Mouse (Mus musculus) layer of hippocampus, adult 11-12 months (tissue): Measurements from ENCODE around the gene Sympk.
"Not testable (repeated sequence)": the region's sequence is repeated elsewhere in the genome, so short reads cannot be mapped to it uniquely, and the experiment has no call there.

Source experiments
- DNase-seq: peaks from one replicate; pipeline ENCODE4 v3.0.0; 2022; ENCODE audit warnings: low spot score

Sympk gene

DNA sequence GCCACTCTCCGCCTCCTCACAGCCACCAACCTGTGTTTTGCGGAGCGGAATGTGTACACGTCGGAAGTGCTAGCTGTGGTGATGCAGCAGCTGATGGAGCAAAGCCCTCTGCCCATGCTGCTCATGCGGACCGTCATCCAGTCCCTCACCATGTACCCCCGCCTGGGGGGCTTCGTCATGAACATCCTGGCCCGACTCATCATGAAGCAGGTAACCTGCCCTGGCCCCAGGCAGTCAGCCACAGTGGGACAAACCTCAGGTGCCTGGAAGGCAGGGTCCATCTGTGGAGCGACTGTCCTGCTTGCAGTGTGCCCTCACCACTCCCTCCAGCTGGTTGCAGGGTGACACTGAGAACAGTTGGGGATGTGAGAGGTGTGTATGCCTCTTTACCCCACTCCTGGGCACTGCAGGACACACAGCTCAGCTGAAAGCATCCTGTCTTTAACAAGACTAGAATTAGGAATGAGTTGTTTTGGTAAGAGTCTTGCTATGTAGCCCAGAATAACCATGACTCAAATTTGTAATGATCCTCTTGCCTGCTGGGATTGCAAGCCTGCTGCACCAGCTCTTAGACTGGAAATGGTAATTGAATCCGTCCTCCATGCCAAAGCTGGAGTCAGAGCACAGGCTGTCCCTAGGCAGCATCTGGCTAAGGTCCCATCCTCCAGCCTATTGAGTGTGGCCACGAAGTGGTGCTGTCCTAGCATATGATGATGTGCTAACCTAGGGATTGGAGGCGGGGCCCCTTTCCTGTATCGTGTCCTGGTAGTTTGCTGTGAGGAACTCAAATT lies 28.4 kb downstream of the Sympk start:
- peak; percentile 79 for DNase-seq

DNA sequence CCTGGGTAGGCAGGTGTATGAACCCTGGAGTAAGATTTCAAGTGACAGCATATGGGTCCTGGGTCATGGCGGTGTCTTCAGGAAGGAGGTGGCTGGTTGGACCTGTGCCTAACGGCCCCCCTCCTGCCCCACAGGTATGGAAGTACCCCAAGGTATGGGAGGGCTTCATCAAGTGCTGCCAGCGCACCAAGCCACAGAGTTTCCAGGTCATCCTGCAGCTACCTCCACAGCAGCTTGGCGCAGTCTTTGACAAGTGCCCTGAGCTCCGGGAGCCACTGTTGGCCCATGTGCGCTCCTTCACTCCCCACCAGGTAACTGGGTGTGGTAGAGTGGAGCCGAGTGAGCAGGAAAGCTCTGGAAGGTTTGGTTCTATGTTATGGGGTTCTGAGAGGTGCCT lies 29.0 kb downstream of the Sympk start:
- peak; percentile 49 for DNase-seq

DNA sequence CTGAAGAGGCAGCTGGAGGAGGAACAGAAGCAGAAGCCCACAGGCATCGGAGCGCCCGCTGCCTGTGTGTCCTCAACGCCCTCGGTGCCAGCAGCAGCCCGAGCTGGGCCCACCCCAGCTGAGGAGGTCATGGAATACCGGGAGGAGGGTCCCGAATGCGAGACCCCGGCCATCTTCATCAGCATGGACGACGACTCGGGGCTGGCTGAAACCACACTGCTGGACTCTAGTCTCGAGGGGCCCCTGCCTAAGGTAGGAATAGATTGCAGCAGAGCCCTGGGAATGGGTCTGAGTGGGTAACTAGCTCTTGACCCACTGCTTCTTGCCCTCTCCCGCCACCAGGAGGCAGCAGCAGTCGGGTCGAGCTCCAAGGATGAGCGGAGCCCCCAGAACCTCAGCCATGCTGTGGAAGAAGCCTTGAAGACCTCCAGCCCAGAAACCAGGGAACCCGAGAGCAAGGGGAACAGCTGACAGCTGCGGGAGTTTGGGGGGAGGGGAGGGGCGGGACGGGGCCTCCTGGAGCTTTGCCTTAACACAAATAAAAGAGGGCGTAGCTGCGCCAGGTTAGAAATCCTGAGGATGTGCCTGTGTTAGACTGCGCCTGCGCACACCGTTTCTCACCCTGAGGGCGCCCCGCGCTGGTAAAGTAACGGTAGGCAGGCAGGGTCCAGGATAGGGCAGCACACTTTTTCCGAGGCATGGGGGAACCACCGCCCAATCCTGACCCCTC lies 30.0 kb downstream of the Sympk start, which contains the start of gene Rsph6a:
TSS of gene Rsph6a (plus strand) at position 644 of the 730 bp plus-strand sequence.
- DNase-seq, result peak; percentile 55

DNA sequence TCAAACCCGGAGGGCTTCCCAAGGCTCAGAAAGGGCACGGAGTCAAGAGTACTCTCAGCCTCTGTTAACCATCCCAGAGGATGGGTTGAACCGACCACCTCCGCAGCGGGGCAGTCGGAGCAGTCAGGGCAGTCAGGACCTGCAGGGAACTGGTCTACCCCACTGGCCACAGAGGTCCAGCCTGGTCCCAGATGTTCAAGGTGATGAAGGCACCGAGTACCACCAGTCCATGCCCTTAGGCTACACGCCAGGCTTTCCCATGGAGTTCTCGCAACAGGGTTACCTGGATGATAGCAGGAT lies 30.6 kb downstream of the Sympk start:
- DNase-seq, result no peak

DNA sequence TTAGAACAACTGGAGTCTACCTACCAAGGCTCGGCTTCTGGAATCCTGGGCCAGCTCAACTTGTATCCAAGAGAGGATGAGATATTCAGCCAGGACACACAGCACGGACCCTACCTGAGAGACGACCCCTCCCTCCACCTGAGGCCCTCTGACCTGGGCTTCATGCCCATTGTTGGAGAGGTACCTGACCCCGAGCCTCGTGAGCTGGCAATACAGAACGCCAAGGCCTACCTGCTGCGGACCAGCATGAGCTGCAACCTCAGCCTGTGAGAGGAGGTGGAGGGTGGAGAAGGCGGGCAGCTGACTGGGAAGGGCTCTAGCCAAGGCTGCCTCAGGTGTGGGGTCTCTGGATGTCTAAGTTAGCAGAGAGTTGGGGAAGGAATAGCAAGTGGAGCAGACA lies 30.9 kb downstream of the Sympk start:
- no peak for DNase-seq

DNA sequence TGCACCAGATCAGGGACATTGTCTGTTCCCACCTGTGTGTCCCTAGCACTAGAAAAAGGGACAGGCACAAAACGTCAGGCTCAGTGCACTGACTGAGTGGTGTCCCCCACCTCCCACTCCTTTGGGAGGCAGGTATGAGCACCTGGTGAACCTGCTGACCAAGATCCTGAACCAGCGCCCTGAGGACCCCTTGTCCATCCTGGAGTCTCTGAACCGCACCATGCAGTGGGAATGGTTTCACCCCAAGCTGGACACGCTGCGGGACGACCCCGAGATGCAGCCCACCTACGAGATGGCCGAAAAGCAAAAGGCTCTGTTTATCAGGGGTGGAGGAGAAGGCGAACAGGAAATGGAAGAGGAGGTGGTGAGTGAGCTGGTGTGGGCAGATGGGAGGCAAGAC lies 33.2 kb downstream of the Sympk start:
- DNase-seq, result no peak

DNA sequence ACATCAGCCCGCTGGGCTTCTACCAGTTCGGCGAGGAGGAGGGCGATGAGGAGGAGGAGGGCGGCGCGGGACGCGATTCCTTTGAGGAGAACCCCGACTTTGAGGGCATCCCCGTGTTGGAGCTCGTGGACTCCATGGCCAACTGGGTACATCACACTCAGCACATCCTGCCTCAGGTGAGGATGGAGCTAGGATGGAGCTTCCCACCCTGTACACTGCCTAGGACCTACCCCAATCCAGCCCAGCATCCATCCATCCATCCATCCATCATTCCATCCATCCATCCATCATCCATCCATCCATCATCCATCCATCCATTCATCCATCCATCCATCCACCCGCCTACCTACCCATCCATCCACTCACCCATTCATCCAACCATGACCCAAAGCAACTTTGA lies 41.7 kb downstream of the Sympk start:
- no peak for DNase-seq

DNA sequence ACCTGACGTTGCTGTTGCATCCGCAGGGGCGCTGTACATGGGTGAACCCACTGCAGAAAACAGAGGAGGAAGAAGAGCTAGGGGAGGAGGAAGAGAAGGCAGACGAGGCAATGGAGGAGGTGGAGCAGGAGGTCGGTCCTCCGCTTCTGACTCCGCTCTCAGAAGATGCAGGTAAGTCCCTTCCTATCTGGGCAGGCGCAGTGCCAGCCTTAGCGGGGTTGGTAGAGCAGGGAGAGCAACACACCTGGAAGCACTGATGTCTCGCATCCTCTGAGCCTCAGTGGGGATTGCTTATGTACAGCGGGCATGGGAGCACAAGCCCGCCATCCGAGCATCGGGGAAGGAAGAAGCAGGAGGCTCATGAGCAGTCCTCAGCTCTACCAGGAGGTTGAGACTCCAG lies 42.9 kb downstream of the Sympk start:
- DNase-seq, result no peak

DNA sequence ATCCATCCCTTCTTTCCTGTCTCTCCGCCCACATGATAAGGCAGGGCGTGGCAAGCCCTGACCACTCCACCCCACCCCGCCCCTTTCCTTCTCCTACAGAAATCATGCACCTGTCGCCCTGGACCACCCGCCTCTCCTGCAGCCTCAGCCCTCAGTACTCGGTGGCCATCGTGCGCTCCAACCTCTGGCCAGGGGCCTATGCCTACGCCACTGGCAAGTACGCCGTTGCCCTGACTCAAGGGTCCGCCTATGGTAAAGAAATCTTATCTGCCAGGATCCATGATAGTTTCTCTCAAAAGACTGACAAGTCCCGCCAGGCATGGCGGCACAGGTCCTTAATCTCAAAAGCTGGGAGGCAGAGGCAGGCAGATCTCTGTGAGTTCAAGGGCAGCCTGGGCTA lies 43.8 kb downstream of the Sympk start:
- no peak for DNase-seq

DNA sequence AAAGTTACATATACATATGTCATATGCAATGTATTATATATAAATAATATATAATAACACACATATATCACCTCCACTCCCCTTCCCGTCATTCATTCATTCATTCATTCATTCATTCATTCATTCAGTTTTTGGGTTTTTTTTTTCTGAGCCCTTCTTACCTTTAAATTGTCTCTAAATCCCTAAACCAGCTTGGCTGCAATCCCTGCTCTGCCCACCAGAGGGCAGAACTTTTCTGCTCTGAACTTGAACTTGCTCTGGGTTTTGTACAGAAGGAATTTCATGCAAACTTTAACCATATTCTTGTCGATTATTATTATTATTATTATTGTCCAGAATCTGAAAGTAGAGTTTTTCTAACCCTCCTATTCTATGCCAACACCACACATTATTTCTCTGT lies 44.5 kb downstream of the Sympk start:
- peak; percentile 83 for DNase-seq

DNA sequence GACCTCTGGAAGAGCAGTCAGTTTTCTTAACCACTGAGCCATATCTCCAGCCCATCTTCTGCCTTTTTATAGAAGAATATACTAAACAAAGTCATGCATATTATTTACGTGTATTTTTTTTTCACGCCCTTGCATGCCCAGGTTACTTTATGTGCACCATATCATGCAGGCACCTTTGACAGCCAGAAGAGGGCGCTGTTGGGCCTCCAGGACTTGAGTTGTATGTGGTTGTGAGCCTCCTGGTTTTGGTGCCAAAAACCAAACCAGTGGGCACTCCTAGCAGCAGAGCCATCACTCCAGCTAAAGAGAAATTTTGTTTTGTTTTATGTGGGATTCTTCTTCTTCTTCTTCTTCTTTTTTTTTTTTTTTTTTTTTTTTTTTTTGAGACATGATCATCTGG lies 45.3 kb downstream of the Sympk start:
- no peak for DNase-seq

DNA sequence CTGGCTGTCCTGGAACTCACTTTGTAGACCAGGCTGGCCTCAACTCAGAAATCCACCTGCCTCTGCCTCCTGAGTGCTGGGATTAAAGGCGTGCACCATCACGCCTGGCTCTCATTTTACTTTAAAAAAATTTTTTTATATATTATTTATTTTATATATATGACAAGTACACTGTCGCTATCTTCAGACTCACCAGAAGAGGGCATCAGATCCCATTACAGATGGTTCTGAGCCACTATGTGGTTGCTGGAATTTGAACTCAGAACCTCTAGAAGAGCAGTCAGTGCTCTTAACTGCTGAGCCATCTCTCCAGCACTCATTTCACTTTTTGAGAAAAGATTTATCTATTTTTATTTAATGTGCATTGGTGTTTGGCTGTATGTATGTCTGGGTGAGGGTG lies 46.8 kb downstream of the Sympk start:
- DNase-seq, result not testable (repeated sequence)

DNA sequence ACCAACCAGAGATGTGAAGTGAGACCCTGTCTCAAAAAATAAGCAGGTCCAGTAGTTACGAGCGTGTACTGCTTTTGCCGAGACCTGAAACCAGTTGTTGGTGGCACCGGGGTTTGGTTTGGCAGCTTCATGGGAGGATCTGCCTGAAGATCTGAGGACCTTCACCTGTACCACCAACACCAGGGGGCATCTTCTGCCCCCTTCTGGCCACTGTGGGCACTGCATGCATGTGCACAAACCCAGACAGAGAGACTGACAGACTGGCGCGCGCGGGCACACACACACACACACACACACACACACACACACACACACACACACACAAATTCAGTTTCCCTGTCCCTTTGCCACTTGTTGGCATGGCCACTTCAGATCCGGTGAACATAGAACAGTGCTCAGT lies 49.3 kb downstream of the Sympk start:
- no peak for DNase-seq

DNA sequence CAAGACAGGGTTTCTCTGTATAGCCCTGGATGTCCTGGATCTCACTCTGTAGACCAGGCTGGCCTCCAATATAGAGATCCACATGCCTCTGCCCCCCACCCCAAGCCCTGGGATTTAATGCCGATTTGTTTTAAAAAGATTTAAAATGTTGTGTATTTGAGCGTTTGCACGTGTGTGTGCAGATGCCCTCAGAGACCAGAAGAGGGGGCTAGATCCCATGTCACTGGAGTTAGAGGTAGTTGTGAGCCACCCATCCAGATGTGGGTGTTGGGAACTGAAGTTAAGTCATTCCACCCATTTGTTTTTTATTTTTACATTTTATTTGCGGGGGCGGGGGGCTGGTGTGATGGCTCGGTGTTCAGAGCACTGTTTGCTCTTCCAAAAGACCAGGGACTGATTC lies 50.3 kb downstream of the Sympk start:
- no peak for DNase-seq

DNA sequence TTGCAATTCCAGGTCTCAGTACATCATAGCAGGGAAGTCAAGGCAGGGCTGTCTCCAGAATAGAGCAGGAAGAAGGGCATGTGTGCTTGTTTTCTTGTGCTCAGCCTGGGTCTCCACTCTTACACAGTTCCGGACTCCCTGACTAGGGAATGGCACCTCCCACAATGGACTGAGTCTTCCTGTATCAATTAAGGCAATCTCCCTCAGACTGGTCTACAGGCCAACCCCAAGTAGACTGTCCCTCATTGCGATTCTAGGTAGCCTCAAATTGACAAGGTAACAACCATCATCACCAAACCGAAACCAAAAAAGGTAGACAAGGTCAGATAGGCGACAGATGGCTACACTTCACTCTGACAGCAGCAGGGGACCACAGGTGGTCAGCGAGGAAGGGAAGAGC lies 51.1 kb downstream of the Sympk start:
- DNase-seq, result no peak

DNA sequence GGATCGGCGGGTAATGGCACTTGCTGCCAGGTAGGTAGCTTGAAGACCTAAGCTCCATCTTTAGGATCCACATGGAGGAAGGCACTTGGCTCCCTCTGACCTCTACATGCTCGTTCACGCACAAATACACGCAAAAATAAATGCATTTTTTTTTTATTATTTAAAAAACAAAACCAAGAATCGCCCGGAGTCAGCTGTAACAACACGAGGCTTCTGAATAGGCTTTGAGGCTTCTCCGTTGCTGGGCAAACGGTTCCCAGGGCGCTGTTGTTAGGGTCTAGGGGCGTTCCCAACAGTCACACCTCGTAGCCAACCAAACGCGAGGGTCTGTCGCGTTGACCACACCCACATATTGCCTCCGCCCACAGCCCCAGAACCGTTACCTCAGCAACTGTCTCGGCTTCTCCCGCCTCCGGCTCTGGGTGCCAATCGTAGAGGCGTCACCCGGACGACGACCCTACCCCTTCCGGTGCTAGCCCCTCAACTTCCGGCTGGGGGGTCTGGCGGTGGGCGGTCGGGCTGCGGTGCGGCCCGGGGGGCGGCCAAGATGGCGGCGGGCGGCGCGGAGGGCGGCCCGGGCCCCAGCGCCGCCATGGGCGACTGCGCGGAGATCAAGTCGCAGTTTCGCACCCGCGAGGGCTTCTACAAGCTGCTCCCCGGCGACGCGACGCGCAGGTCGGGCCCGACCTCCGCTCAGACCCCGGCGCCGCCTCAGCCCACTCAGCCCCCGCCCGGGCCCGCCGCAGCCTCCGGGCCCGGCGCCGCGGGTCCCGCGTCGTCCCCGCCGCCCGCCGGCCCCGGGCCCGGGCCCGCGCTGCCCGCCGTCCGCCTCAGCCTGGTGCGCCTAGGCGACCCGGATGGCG lies 51.8 kb downstream of the Sympk start, which contains the start of gene Dmwd:
TSS of gene Dmwd (plus strand) at position 505 of the 863 bp plus-strand sequence.
- peak; percentile 97 for DNase-seq

DNA sequence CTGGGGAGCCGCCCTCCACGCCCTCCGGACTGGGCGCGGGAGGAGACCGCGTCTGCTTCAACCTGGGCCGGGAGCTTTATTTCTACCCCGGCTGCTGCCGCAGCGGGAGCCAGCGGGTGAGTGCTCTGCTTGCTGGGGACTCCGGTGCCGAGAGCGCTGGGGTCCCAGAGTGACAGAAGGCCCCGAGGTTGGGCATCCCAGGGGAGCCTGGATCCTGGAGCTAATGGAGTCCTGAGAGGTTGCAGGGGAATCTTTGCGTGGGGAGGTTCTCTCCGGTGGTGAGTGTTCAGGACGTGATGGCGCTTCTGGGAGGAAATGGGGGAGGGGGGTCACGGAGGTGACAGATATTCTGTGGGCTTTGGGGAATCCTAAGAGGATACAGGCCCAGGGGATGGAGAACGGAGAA lies 52.4 kb downstream of the Sympk start:
- no peak for DNase-seq

DNA sequence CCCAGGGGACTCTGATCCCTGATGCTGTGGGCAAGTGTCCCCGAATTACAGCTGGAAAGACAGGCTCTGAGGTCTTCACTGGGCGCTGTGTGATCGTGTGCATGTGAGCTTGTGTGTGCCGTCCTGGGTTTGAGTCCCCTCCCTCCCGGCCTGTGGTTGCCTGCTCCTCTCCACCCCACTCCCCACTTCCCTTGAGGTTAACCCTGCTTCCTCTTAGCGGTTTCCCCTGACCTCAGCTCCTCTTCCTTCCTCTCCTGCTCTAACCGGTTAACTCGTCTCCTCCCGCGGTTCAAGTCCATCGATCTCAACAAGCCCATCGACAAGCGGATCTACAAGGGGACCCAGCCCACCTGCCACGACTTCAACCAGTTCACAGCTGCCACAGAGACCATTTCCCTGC lies 53.6 kb downstream of the Sympk start:
- no peak for DNase-seq

DNA sequence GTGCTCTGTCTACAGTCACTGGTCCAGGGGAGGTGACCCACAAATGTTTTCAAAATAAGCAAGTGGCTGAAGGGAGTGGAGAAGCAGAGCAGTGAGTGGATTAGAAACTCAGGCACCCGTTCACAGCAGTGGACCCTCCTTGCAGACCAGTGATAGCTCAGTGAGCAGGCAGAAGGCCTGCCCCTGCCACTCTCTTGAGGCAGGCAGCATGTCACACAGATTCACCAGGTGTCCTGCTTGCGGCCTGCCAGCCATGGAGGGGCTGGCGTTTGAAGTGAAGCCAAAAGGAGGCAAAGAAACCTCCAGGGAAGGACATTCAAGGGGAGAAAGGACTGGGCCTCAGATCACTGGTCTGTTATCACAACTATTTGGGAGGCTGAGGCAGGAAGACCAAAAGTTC lies 54.6 kb downstream of the Sympk start:
- DNase-seq, result no peak

DNA sequence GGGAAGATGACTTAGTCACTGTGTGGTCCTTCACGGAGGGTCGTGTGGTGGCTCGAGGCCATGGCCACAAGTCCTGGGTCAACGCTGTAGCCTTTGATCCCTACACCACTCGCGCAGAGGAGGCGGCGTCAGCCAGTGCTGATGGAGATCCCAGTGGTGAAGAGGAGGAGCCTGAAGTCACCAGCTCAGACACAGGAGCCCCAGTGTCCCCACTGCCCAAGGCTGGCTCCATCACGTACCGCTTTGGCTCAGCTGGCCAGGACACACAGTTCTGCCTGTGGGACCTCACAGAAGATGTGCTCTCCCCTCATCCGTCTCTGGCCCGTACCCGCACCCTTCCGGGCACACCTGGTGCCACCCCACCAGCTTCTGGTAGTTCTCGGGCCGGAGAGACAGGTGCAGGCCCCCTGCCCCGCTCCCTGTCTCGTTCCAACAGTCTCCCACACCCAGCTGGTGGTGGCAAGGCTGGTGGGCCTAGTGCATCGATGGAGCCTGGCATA lies 56.3 kb downstream of the Sympk start:
- peak; percentile 57 for DNase-seq

DNA sequence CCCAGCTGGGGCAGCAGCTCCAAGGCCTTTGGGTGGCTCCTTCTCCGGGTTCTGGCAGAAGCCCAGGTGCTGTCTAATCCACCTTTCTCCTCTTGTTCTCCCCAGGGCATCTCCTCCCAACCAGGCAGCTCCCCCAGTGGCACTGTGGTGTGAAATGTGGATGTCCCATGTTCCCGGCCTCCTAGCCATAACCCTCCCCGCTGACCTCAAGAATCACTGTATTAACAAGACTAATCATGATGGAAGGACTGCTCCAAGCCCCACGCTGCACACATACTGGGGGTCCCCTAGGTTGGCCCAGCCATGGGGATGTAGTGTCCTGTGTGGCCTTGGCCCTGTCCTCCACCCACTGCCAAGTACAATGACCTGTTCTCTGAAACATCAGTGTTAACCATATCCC lies 58.0 kb downstream of the Sympk start:
- DNase-seq, result no peak

DNA sequence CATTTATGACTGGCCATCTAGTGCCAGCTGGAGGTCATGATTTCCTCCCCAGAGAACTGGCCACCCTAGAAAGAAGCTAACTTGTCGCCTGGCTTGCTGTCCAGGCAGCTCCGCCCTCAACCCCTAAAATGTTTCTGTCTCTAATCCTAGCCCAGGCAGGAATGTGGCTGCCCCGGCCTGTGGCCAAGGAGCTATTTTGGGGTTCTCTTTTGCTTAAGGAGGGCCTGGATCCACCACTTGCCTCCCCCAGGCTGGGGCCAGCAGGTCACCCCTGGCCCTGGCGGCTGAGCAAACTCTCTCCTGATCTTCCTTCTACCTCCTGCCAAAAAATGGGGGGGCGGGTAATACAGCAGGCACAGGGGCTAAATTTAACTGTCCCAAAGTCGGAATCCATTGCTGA lies 58.9 kb downstream of the Sympk start:
- no peak for DNase-seq

DNA sequence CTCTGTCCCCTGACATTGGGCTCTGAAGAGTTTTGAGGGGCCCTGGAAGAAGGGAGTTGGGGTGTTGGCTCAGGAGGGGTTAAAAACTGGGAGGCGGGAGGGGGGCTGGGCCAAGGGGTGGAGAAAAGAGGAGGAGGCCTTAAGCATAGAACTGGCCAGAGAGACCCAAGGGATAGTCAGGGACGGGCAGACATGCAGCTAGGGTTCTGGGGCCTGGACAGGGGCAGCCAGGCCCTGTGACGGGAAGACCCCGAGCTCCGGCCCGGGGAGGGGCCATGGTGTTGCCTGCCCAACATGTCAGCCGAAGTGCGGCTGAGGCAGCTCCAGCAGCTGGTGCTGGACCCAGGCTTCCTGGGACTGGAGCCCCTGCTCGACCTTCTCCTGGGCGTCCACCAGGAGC lies 59.5 kb downstream of the Sympk start, which contains the start of gene Dmpk:
TSS of gene Dmpk (plus strand) at position 149 of the 400 bp plus-strand sequence.
- no peak for DNase-seq
